Mouse (Mus musculus): ENCODE results near the gene Mtcl1. TPM values are rescaled to one million over a fixed set of nuclear protein-coding genes. Genes with fewer than 3 reads are reported as not detected.
A peak's percentile ranks its signal among the peaks of the same experiment; 100 is the strongest.

Mtcl1 gene
- polyA plus RNA-seq, 2 experiments = 0.08 TPM; not detected in 1

- no peaks in the 10 kb centered on the region for H3K36me3 ChIP-seq (replicated peaks; ENCODE audit: control insufficient read depth, insufficient read depth, low read depth)
- no peak overlapping the region for H3K4me3 ChIP-seq (ENCODE audit: insufficient read depth in 1 of 2, low read depth in 2 of 2, low read length in 2 of 2)
- H3K4me2 ChIP-seq (ENCODE audit: low read depth) = no peak overlapping the region
- ATAC-seq (ENCODE audit: insufficient read depth) = no peak
- no peaks in the 10 kb centered on the region for H3K9me3 ChIP-seq (ENCODE audit: control insufficient read depth, low read length)
- no peak overlapping the region for H3K9ac ChIP-seq (replicated peaks)
- H3K4me1 ChIP-seq (replicated peaks; ENCODE audit: control insufficient read depth in 2 of 2, insufficient read depth in 2 of 2, low read length in 1 of 2) = peaks cover 0 to 7% of the 10 kb centered on the region in 2 experiments; a peak in 2 of 4 replicates
- WGBS (ENCODE audit: insufficient replicate concordance) = 57% methylated on average over 9 of the region's 9 CpGs
- TF ChIP-seq CTCF (IDR thresholded peaks at IDR 0.05; ENCODE audit: low read depth) (no peak), EP300 (IDR thresholded peaks at IDR 0.05; ENCODE audit: low read depth) (no peak)
- no peaks in the 10 kb centered on the region for H3K27me3 ChIP-seq (ENCODE audit: control insufficient read depth, insufficient read depth, low read length)
- no peak overlapping the region for H3K27ac ChIP-seq
- no peak for DNase-seq (ENCODE audit: low read depth in 3 of 3, low spot score in 3 of 3)
Measured at GRCm38 (mm10) chr17:66357171-66358025, 92.2 kb downstream of the Mtcl1 start.

GRCm38 (mm10) chr17:66353907-66354306, 95.6 kb downstream of the Mtcl1 start:
- H3K27ac ChIP-seq = no peak overlapping the region
- no peaks in the 10 kb centered on the region for H3K27me3 ChIP-seq (ENCODE audit: control insufficient read depth, insufficient read depth, low read length)
- H3K4me3 ChIP-seq (ENCODE audit: insufficient read depth in 1 of 2, low read depth in 2 of 2, low read length in 2 of 2) = no peak overlapping the region
- ATAC-seq (ENCODE audit: insufficient read depth) (no peak), DNase-seq (ENCODE audit: low read depth in 3 of 3, low spot score in 3 of 3) (no peak)
- no peaks in the 10 kb centered on the region for H3K9me3 ChIP-seq (ENCODE audit: control insufficient read depth, low read length)
- no peak overlapping the region for H3K9ac ChIP-seq (replicated peaks)
- H3K36me3 ChIP-seq (replicated peaks; ENCODE audit: control insufficient read depth, insufficient read depth, low read depth) = no peaks in the 10 kb centered on the region
- H3K4me2 ChIP-seq (ENCODE audit: low read depth) = no peak overlapping the region
- TF ChIP-seq EP300 (IDR thresholded peaks at IDR 0.05; ENCODE audit: low read depth) (no peak), CTCF (IDR thresholded peaks at IDR 0.05; ENCODE audit: low read depth) (no peak)
- peaks cover 0 to 7% of the 10 kb centered on the region in 2 experiments; a peak in 2 of 4 replicates for H3K4me1 ChIP-seq (replicated peaks; ENCODE audit: control insufficient read depth in 2 of 2, insufficient read depth in 2 of 2, low read length in 1 of 2)
- 70% methylated on average over 13 of the region's 14 CpGs for WGBS (ENCODE audit: insufficient replicate concordance)

- peak in 2 of 3 experiments; percentile 9 to 17 for DNase-seq (ENCODE audit: low read depth in 3 of 3, low spot score in 3 of 3)
- 13% methylated on average over 20 of the region's 20 CpGs for WGBS (ENCODE audit: insufficient replicate concordance)
- ATAC-seq (ENCODE audit: insufficient read depth) = no peak
Measured at GRCm38 (mm10) chr17:66352847-66353643, 96.5 kb downstream of the Mtcl1 start.

GRCm38 (mm10) chr17:66352219-66352618, 97.3 kb downstream of the Mtcl1 start:
- H3K9me3 ChIP-seq (ENCODE audit: control insufficient read depth, low read length) = no peaks in the 10 kb centered on the region
- no peak overlapping the region for H3K9ac ChIP-seq (replicated peaks)
- ATAC-seq (ENCODE audit: insufficient read depth) = no peak
- 47% methylated on average over 6 of the region's 6 CpGs for WGBS (ENCODE audit: insufficient replicate concordance)
- TF ChIP-seq EP300 (IDR thresholded peaks at IDR 0.05; ENCODE audit: low read depth) = no peak
- no peak for TF ChIP-seq CTCF (IDR thresholded peaks at IDR 0.05; ENCODE audit: low read depth)
- H3K27ac ChIP-seq = no peak overlapping the region
- H3K27me3 ChIP-seq (ENCODE audit: control insufficient read depth, insufficient read depth, low read length) = no peaks in the 10 kb centered on the region
- no peak overlapping the region for H3K4me3 ChIP-seq (ENCODE audit: insufficient read depth in 1 of 2, low read depth in 2 of 2, low read length in 2 of 2)
- H3K4me1 ChIP-seq (replicated peaks; ENCODE audit: control insufficient read depth in 2 of 2, insufficient read depth in 2 of 2, low read length in 1 of 2) = peaks cover 0 to 7% of the 10 kb centered on the region in 2 experiments; a peak in 2 of 4 replicates
- H3K4me2 ChIP-seq (ENCODE audit: low read depth) = no peak overlapping the region
- no peak for DNase-seq (ENCODE audit: low read depth in 3 of 3, low spot score in 3 of 3)
- H3K36me3 ChIP-seq (replicated peaks; ENCODE audit: control insufficient read depth, insufficient read depth, low read depth) = no peaks in the 10 kb centered on the region

More at GRCm38 (mm10) chr17:66352847-66353643, 96.5 kb downstream of the Mtcl1 start:
- Histone ChIP-seq H3K4me3 (ENCODE audit: insufficient read depth in 1 of 2, low read depth in 2 of 2, low read length in 2 of 2) (no peak overlapping the region), H3K4me1 (replicated peaks; ENCODE audit: control insufficient read depth in 2 of 2, insufficient read depth in 2 of 2, low read length in 1 of 2) (peaks cover 0 to 7% of the 10 kb centered on the region in 2 experiments; a peak in 2 of 4 replicates), H3K27ac (no peak overlapping the region), H3K9ac (replicated peaks) (no peak overlapping the region), H3K4me2 (ENCODE audit: low read depth) (peak overlapping the region; percentile 24), H3K36me3 (replicated peaks; ENCODE audit: control insufficient read depth, insufficient read depth, low read depth) (no peaks in the 10 kb centered on the region), H3K9me3 (ENCODE audit: control insufficient read depth, low read length) (no peaks in the 10 kb centered on the region), H3K27me3 (ENCODE audit: control insufficient read depth, insufficient read depth, low read length) (no peaks in the 10 kb centered on the region)
- no peak for TF ChIP-seq EP300 (IDR thresholded peaks at IDR 0.05; ENCODE audit: low read depth)
- no peak for TF ChIP-seq CTCF (IDR thresholded peaks at IDR 0.05; ENCODE audit: low read depth)

- H3K27me3 ChIP-seq (ENCODE audit: control insufficient read depth, insufficient read depth, low read length) = no peaks in the 10 kb centered on the region
- no peaks in the 10 kb centered on the region for H3K36me3 ChIP-seq (replicated peaks; ENCODE audit: control insufficient read depth, insufficient read depth, low read depth)
- WGBS (ENCODE audit: insufficient replicate concordance) = 79% methylated on average over 11 of the region's 11 CpGs
- TF ChIP-seq CTCF (IDR thresholded peaks at IDR 0.05; ENCODE audit: low read depth) (no peak), EP300 (IDR thresholded peaks at IDR 0.05; ENCODE audit: low read depth) (no peak)
- no peak overlapping the region for H3K9ac ChIP-seq (replicated peaks)
- no peaks in the 10 kb centered on the region for H3K9me3 ChIP-seq (ENCODE audit: control insufficient read depth, low read length)
- DNase-seq (ENCODE audit: low read depth in 3 of 3, low spot score in 3 of 3) (no peak), ATAC-seq (ENCODE audit: insufficient read depth) (no peak)
- no peak overlapping the region for H3K4me3 ChIP-seq (ENCODE audit: insufficient read depth in 1 of 2, low read depth in 2 of 2, low read length in 2 of 2)
- peaks cover 0 to 7% of the 10 kb centered on the region in 2 experiments; a peak in 2 of 4 replicates for H3K4me1 ChIP-seq (replicated peaks; ENCODE audit: control insufficient read depth in 2 of 2, insufficient read depth in 2 of 2, low read length in 1 of 2)
- no peak overlapping the region for H3K27ac ChIP-seq
- no peak overlapping the region for H3K4me2 ChIP-seq (ENCODE audit: low read depth)
Measured at GRCm38 (mm10) chr17:66350689-66351088, 98.9 kb downstream of the Mtcl1 start.

All from liver, embryonic 14.5 days (tissue).